Mouse (Mus musculus) embryonic stem cell, embryonic (primary cell): ENCODE measurements around the gene Senp6.

ENCODE experiments used
- CTCF ChIA-PET, 4 experiments: fragments of 300-600 bp in 2 of 4; fragments of 350-600 bp in 2 of 4; sonication (Branson Sonifier 250); formaldehyde crosslinking; loops; one replicate each; lab custom pipeline; 2022; ENCODE audit warnings: inconsistent platforms in 2 of 4; lab: Charles Lee
- POLR2A ChIA-PET, 4 experiments: fragments of 300-600 bp in 2 of 4; fragments of 350-600 bp in 2 of 4; sonication (Branson Sonifier 250); formaldehyde crosslinking; loops; one replicate each; lab custom pipeline; 2022; ENCODE audit warnings: antibody characterized with exemption in 4 of 4, inconsistent platforms in 1 of 4; lab: Charles Lee

Gene Senp6

GRCm38 (mm10) chr9:80161451-80161850 is 94.7 kb downstream of the Senp6 start:
- POLR2A ChIA-PET = no interaction called here
- CTCF ChIA-PET = no interaction called here

- ChIA-PET POLR2A (interaction anchor here in 2 of 4 experiments (1.2 to 2.1 kb wide), 3 partner anchors 9 to 404 kb away, joined by 3 to 5 read pairs (median 5); partner anchors contain the start of gene Cox7a2 (in 1 of the 2)), CTCF (no interaction called here)
These were observed 96.5 kb downstream of the Senp6 start for GRCm38 (mm10) chr9:80163126-80163723.

GRCm38 (mm10) chr9:80164191-80164590 is 97.5 kb downstream of the Senp6 start:
- POLR2A ChIA-PET = interaction anchor here (0.5 to 2.7 kb wide), 11 partner anchors 9 to 198 kb away, joined by 3 to 13 read pairs (median 5); no protein-coding TSS in a partner anchor
- CTCF ChIA-PET = no interaction called here

GRCm38 (mm10) chr9:80164611-80165474 is 98.1 kb downstream of the Senp6 start, which contains the start of gene Myo6:
Gene Myo6 (plus strand): TSS chr9:80165031.
- POLR2A ChIA-PET = interaction anchor here in 3 of 4 experiments (0.5 to 2.7 kb wide), 27 partner anchors 9 to 162 kb away, joined by 3 to 13 read pairs (median 4); no protein-coding TSS in a partner anchor
- CTCF ChIA-PET = no interaction called here

GRCm38 (mm10) chr9:80165690-80166089 is 99.0 kb downstream of the Senp6 start:
- CTCF ChIA-PET = no interaction called here
- POLR2A ChIA-PET = interaction anchor here in 3 of 4 experiments (0.7 to 2.7 kb wide), 25 partner anchors 8 to 119 kb away, joined by 3 to 13 read pairs (median 4); no protein-coding TSS in a partner anchor

- ChIA-PET POLR2A (interaction anchor here in 3 of 4 experiments (1.1 to 2.7 kb wide), 6 partner anchors 9 to 27 kb away, joined by 3 to 13 read pairs (median 4); no protein-coding TSS in a partner anchor), CTCF (no interaction called here)
These were observed 99.7 kb downstream of the Senp6 start for GRCm38 (mm10) chr9:80166425-80166824.

- POLR2A ChIA-PET = interaction anchor here in 2 of 4 experiments (1.1 to 2.4 kb wide), 4 partner anchors 8 to 21 kb away, joined by 4 to 7 read pairs (median 4); no protein-coding TSS in a partner anchor
These were observed 100.4 kb downstream of the Senp6 start for GRCm38 (mm10) chr9:80167089-80167488.

GRCm38 (mm10) chr9:80169551-80169950 is 102.8 kb downstream of the Senp6 start:
- ChIA-PET POLR2A (no interaction called here), CTCF (no interaction called here)

More at GRCm38 (mm10) chr9:80167089-80167488, 100.4 kb downstream of the Senp6 start:
- CTCF ChIA-PET = no interaction called here

- ChIA-PET POLR2A (interaction anchor here in 1 of 4 experiments (1.0 kb wide), 1 partner anchor 19 kb away, joined by 3 read pairs; no protein-coding TSS in a partner anchor), CTCF (no interaction called here)
These were observed 104.5 kb downstream of the Senp6 start for GRCm38 (mm10) chr9:80171241-80171640.

- POLR2A ChIA-PET = interaction anchor here in 2 of 4 experiments (0.6 to 2.2 kb wide), 6 partner anchors 8 to 847 kb away, joined by 3 to 13 read pairs (median 4); partner anchors contain the start of gene Myo6 (in 1 of the 2)
- CTCF ChIA-PET = interaction anchor here in 2 of 4 experiments (0.6 to 0.7 kb wide), 2 partner anchors 118 to 149 kb away, joined by 3 read pairs; no protein-coding TSS in a partner anchor
These were observed 105.9 kb downstream of the Senp6 start for GRCm38 (mm10) chr9:80172396-80173222.

GRCm38 (mm10) chr9:80173629-80174028 is 106.9 kb downstream of the Senp6 start:
- CTCF ChIA-PET = no interaction called here
- POLR2A ChIA-PET = interaction anchor here in 3 of 4 experiments (0.6 to 2.2 kb wide), 5 partner anchors 9 to 846 kb away, joined by 3 to 13 read pairs (median 3); partner anchors contain the start of gene Myo6 (in 2 of the 3)

GRCm38 (mm10) chr9:80176696-80177478 is 110.2 kb downstream of the Senp6 start:
- ChIA-PET CTCF (no interaction called here), POLR2A (interaction anchor here in 1 of 4 experiments (2.0 kb wide), 1 partner anchor 11 kb away, joined by 7 read pairs; no protein-coding TSS in a partner anchor)

GRCm38 (mm10) chr9:80178670-80179069 is 112.0 kb downstream of the Senp6 start:
- ChIA-PET POLR2A (interaction anchor here in 1 of 4 experiments (1.6 kb wide), 1 partner anchor 13 kb away, joined by 5 read pairs; the partner anchor contains the start of gene Myo6), CTCF (interaction anchor here in 1 of 4 experiments (0.6 kb wide), 1 partner anchor 284 kb away, joined by 3 read pairs; no protein-coding TSS in a partner anchor)

- ChIA-PET POLR2A (interaction anchor here in 2 of 4 experiments (1.2 to 1.6 kb wide), 3 partner anchors 13 to 14 kb away, joined by 3 to 5 read pairs (median 4); partner anchors contain the start of gene Myo6 (in 1 of the 2)), CTCF (no interaction called here)
These were observed 113.0 kb downstream of the Senp6 start for GRCm38 (mm10) chr9:80179688-80180087.

GRCm38 (mm10) chr9:80180771-80181170 is 114.1 kb downstream of the Senp6 start:
- CTCF ChIA-PET = no interaction called here
- POLR2A ChIA-PET = interaction anchor here in 2 of 4 experiments (0.9 to 1.7 kb wide), 4 partner anchors 12 to 34 kb away, joined by 3 to 4 read pairs (median 4); partner anchors contain the start of gene Myo6 (in 1 of the 2)

- CTCF ChIA-PET = interaction anchor here in 1 of 4 experiments (0.6 kb wide), 1 partner anchor 240 kb away, joined by 4 read pairs; no protein-coding TSS in a partner anchor
- POLR2A ChIA-PET = interaction anchor here in 2 of 4 experiments (1.2 to 1.7 kb wide), 3 partner anchors 11 to 35 kb away, joined by 3 to 4 read pairs (median 3); partner anchors contain the start of gene Myo6 (in 1 of the 2)
These were observed 115.0 kb downstream of the Senp6 start for GRCm38 (mm10) chr9:80181692-80182091.

GRCm38 (mm10) chr9:80184138-80184537 is 117.4 kb downstream of the Senp6 start:
- CTCF ChIA-PET = no interaction called here
- POLR2A ChIA-PET = no interaction called here
